Comparison of ENCODE assay signal across 8 mouse cellular contexts in genomic region chr2:174312118-174312647, GRCm38 (mm10). TPM values are rescaled to one million over a fixed set of nuclear protein-coding genes. Genes with fewer than 3 reads are reported as not detected.
DNase-seq lines count a peak whose midpoint lies in the region; ATAC-seq and TF ChIP-seq lines count a peak whose summit lies in the region.

No protein-coding gene starts in this region.

- peak; percentile 29 to 92; a peak in 3 of 4 replicates for TF ChIP-seq CTCF in CH12.LX (conservative IDR thresholded peaks at IDR 0.05 in 1 of 2, IDR thresholded peaks at IDR 0.05 in 1 of 2; ENCODE audit: low read depth in 2 of 2, low read length in 2 of 2)
- TF ChIP-seq CTCF in bone marrow macrophage, adult 2 months (IDR thresholded peaks at IDR 0.05; ENCODE audit: low read depth, low read length), result peak; percentile 29

- dilution Hi-C loops in CH12.LX (cut with MboI; ENCODE audit: extremely low pct_ligation_motif_present, extremely low pct_unique_long_range_greater_than_20kb, low sequenced_read_pairs), result no loop called here

- 0 out of 2 replicates have a peak overlapping the region, but pooled peaks have one; percentile 30 for H3K4me2 ChIP-seq in CH12.LX (ENCODE audit: insufficient read depth, low read depth, poor library complexity, severe bottlenecking)
- H3K4me2 ChIP-seq in liver, embryonic 16.5 days (ENCODE audit: low read depth, low read length), result no peak overlapping the region
- no peak overlapping the region for H3K4me2 ChIP-seq in neural tube, embryonic 13.5 days
- no peak overlapping the region for H3K4me2 ChIP-seq in stomach, embryonic 16.5 days (ENCODE audit: low read depth, low read length)

- H3K4me3 ChIP-seq in CH12.LX (replicated peaks in 1 of 3; ENCODE audit: low read depth in 2 of 3, low read length in 2 of 3, poor library complexity in 1 of 3), result no peak overlapping the region
- no peak overlapping the region for H3K4me3 ChIP-seq in bone marrow macrophage, adult 2 months (ENCODE audit: insufficient read depth, low read length)
- no peak overlapping the region for H3K4me3 ChIP-seq in liver, embryonic 16.5 days (ENCODE audit: low read depth, low read length)
- no peak overlapping the region for H3K4me3 ChIP-seq in neural tube, embryonic 13.5 days
- H3K4me3 ChIP-seq in stomach, embryonic 16.5 days (replicated peaks; ENCODE audit: low read length), result no peak overlapping the region

- H3K27me3 ChIP-seq in CH12.LX (replicated peaks), result no peaks in the 10 kb centered on the region
- 0 out of 2 replicates have a peak, but pooled peaks cover 2% of the 10 kb centered on the region for H3K27me3 ChIP-seq in liver, embryonic 16.5 days (ENCODE audit: control insufficient read depth, insufficient read depth, low read depth, low read length)
- H3K27me3 ChIP-seq in neural tube, embryonic 13.5 days, result no peaks in the 10 kb centered on the region
- H3K27me3 ChIP-seq in stomach, embryonic 16.5 days (ENCODE audit: control insufficient read depth, insufficient read depth, low read length), result no peaks in the 10 kb centered on the region

- H3K9ac ChIP-seq in CH12.LX (ENCODE audit: insufficient read depth, low read depth), result no peak overlapping the region
- no peak overlapping the region for H3K9ac ChIP-seq in liver, embryonic 16.5 days (ENCODE audit: low read depth, low read length)
- H3K9ac ChIP-seq in neural tube, embryonic 13.5 days, result no peak overlapping the region
- peak overlapping the region; percentile 44; the same call in 1 of the 2 replicates for H3K9ac ChIP-seq in stomach, embryonic 16.5 days (ENCODE audit: low read length)

- in situ Hi-C loops in CH12.LX (cut with MboI; ENCODE audit: low pct_ligation_motif_present, low pct_unique_long_range_greater_than_20kb, low sequenced_read_pairs), result loop anchor here (10.0 kb wide), 4 partner anchors 143 to 593 kb away; partner anchors contain the start of gene Tubb1

- H3K4me1 ChIP-seq in CH12.LX (ENCODE audit: control insufficient read depth in 1 of 2, insufficient read depth in 2 of 2), result peaks cover 0 to 10% of the 10 kb centered on the region in 2 experiments; a peak in 2 of 4 replicates
- H3K4me1 ChIP-seq in bone marrow macrophage, adult 2 months (ENCODE audit: control insufficient read depth, insufficient read depth, low read length), result 0 out of 2 replicates have a peak, but pooled peaks cover 3% of the 10 kb centered on the region
- H3K4me1 ChIP-seq in liver, embryonic 16.5 days (ENCODE audit: control insufficient read depth, low read depth, low read length), result peaks cover 3% of the 10 kb centered on the region; the same call in 1 of the 2 replicates
- H3K4me1 ChIP-seq in neural tube, embryonic 13.5 days (replicated peaks), result peaks cover 3% of the 10 kb centered on the region
- H3K4me1 ChIP-seq in stomach, embryonic 16.5 days (ENCODE audit: control insufficient read depth, insufficient read depth, low read length), result peaks cover 8% of the 10 kb centered on the region

- no peaks in the 10 kb centered on the region for H3K9me3 ChIP-seq in CH12.LX (replicated peaks; ENCODE audit: low read length)
- no peaks in the 10 kb centered on the region for H3K9me3 ChIP-seq in liver, embryonic 16.5 days (replicated peaks; ENCODE audit: control insufficient read depth, low read length)
- H3K9me3 ChIP-seq in neural tube, embryonic 13.5 days, result no peaks in the 10 kb centered on the region
- H3K9me3 ChIP-seq in stomach, embryonic 16.5 days (replicated peaks; ENCODE audit: control insufficient read depth, low read length), result no peaks in the 10 kb centered on the region

- no peaks in the 10 kb centered on the region for H3K79me2 ChIP-seq in CH12.LX (replicated peaks; ENCODE audit: control insufficient read depth, extremely low read depth, insufficient read depth, poor library complexity, severe bottlenecking)

- peaks cover 0 to 6% of the 10 kb centered on the region in 2 experiments for H3K36me3 ChIP-seq in CH12.LX (replicated peaks in 1 of 2; ENCODE audit: control insufficient read depth in 1 of 2, insufficient read depth in 1 of 2, low read length in 1 of 2)
- H3K36me3 ChIP-seq in liver, embryonic 16.5 days (ENCODE audit: control insufficient read depth, insufficient read depth), result no peaks in the 10 kb centered on the region
- no peaks in the 10 kb centered on the region for H3K36me3 ChIP-seq in neural tube, embryonic 13.5 days
- no peaks in the 10 kb centered on the region for H3K36me3 ChIP-seq in stomach, embryonic 16.5 days (ENCODE audit: control insufficient read depth, insufficient read depth, low read length)

- peak; percentile 70 for ATAC-seq in erythroid progenitor cell, adult 5-6 weeks (replicated peaks; ENCODE audit: low FRiP score, poor library complexity, severe bottlenecking)
- ATAC-seq in liver, embryonic 16.5 days (ENCODE audit: low read depth), result peak; percentile 32; the same call in 1 of the 2 replicates
- ATAC-seq in neural tube, embryonic 13.5 days (ENCODE audit: low read depth), result peak; percentile 82
- peak; percentile 77 for ATAC-seq in stomach, embryonic 16.5 days (ENCODE audit: insufficient read depth, low FRiP score)

- H3K27ac ChIP-seq in CH12.LX (ENCODE audit: insufficient read depth, low read depth), result no peak overlapping the region
- H3K27ac ChIP-seq in bone marrow macrophage, adult 2 months (ENCODE audit: insufficient read depth, low read depth, low read length), result no peak overlapping the region
- no peak overlapping the region for H3K27ac ChIP-seq in liver, embryonic 16.5 days (ENCODE audit: low read length)
- no peak overlapping the region for H3K27ac ChIP-seq in neural tube, embryonic 13.5 days (replicated peaks)
- H3K27ac ChIP-seq in stomach, embryonic 16.5 days (ENCODE audit: low read length), result 0 out of 2 replicates have a peak overlapping the region, but pooled peaks have one; percentile 54

- TF ChIP-seq EP300 in CH12.LX (IDR thresholded peaks at IDR 0.05; ENCODE audit: low read length), result no peak

- TF ChIP-seq POLR2A in CH12.LX (IDR thresholded peaks at IDR 0.05; ENCODE audit: low read depth, low read length), result no peak
- no peak for TF ChIP-seq POLR2A in bone marrow macrophage, adult 2 months (IDR thresholded peaks at IDR 0.05; ENCODE audit: borderline replicate concordance, low read depth, low read length)

- WGBS in liver, embryonic 16.5 days (ENCODE audit: insufficient replicate concordance), result 28% methylated on average over 4 of the region's 4 CpGs
- WGBS in neural tube, embryonic 13.5 days, result 41% methylated on average over 4 of the region's 4 CpGs
- WGBS in stomach, embryonic 16.5 days, result 21% methylated on average over 4 of the region's 4 CpGs

- peak; percentile 79 for DNase-seq in CH12.LX (ENCODE audit: extremely low read depth)
- DNase-seq in heart, postnatal 4 days, result peak; percentile 86
- peak; percentile 66 to 92 for DNase-seq in layer of hippocampus, adult 18-20 months (ENCODE audit: low spot score in 2 of 2)

- peak; percentile 94 for TF ChIP-seq RAD21 in CH12.LX (IDR thresholded peaks at IDR 0.05; ENCODE audit: low read depth, low read length)

TF ChIP-seq in CH12.LX, 34 proteins besides CTCF, POLR2A, EP300 and RAD21:
- TF ChIP-seq CHD2 (IDR thresholded peaks at IDR 0.05; ENCODE audit: low read length) (no peak), NRF1 (IDR thresholded peaks at IDR 0.05; ENCODE audit: low read depth, low read length) (no peak), JUN (IDR thresholded peaks at IDR 0.05; ENCODE audit: insufficient read depth, low read depth, low read length) (no peak), ZC3H11A (IDR thresholded peaks at IDR 0.05; ENCODE audit: low read depth, low read length) (peak; percentile 93), MAZ (IDR thresholded peaks at IDR 0.05; ENCODE audit: low read depth, low read length) (0 out of 2 replicates have a peak, but pooled peaks have one; percentile 30), ZNF384 (IDR thresholded peaks at IDR 0.05; ENCODE audit: low read depth, low read length) (0 out of 2 replicates have a peak, but pooled peaks have one; percentile 11), SMC3 (IDR thresholded peaks at IDR 0.05; ENCODE audit: low read depth, low read length) (peak; percentile 97), IRF4 (IDR thresholded peaks at IDR 0.05; ENCODE audit: low read depth, low read length) (peak; percentile 44; the same call in 1 of the 2 replicates)

RNA-seq across cellular contexts. Expression of gene Gnas, which starts 28.1 kb away (rescaled TPM):
- total RNA-seq in CH12.LX (2012; rRNA removed) (393 and 452 TPM in 2 replicates), CH12.LX (2014; rRNA removed) (365 and 369 TPM in 2 replicates)
- polyA plus RNA-seq in CH12.LX (2012; ENCODE audit: insufficient read length, low read depth), result 502 and 537 TPM in 2 replicates
- 780 and 818 TPM in 2 replicates for polyA plus RNA-seq in bone marrow macrophage, adult 2 months (2012; ENCODE audit: insufficient read depth, insufficient read length, missing spikeins)
- total RNA-seq in erythroid progenitor cell, adult 5-6 weeks (2015; ENCODE audit: low replicate concordance), result 338 and 377 TPM in 2 replicates
- 196 and 201 TPM in 2 replicates for total RNA-seq in erythroid progenitor cell, adult 5-6 weeks (2017; ENCODE audit: low replicate concordance)
- total RNA-seq in heart, postnatal 4 days (2021), result 1,000 to 10,000 TPM; 1,794 to 1,822 TPM
- total RNA-seq in layer of hippocampus, adult 18-20 months (2021), result 1,000 to 10,000 TPM; 1,915 to 1,929 TPM
- polyA plus RNA-seq in liver, embryonic 16.5 days (2015; fragmentation: Nextera tagmentation; extraction: Ambion mirVana), result 181 and 231 TPM in 2 replicates
- 1,617 and 1,631 TPM in 2 replicates for polyA plus RNA-seq in neural tube, embryonic 13.5 days (2015; fragmentation: Nextera tagmentation; extraction: Ambion mirVana)
- polyA plus RNA-seq in stomach, embryonic 16.5 days (2015; fragmentation: Nextera tagmentation; extraction: Ambion mirVana), result 581 and 721 TPM in 2 replicates

RNA-seq across cellular contexts. Expression of gene Gm20721, which starts 34.3 kb away (rescaled TPM):
- total RNA-seq in CH12.LX (2012; rRNA removed), result 48.9 and 55.7 TPM in 2 replicates
- total RNA-seq in CH12.LX (2014; rRNA removed), result not detected in 2 replicates
- 259 and 363 TPM in 2 replicates for polyA plus RNA-seq in CH12.LX (2012; ENCODE audit: insufficient read length, low read depth)
- 3.6 and 4.1 TPM in 2 replicates for polyA plus RNA-seq in bone marrow macrophage, adult 2 months (2012; ENCODE audit: insufficient read depth, insufficient read length, missing spikeins)
- total RNA-seq in erythroid progenitor cell, adult 5-6 weeks (2015; ENCODE audit: low replicate concordance), result not detected in 2 replicates
- 0.61 and 11.9 TPM in 2 replicates for total RNA-seq in erythroid progenitor cell, adult 5-6 weeks (2017; ENCODE audit: low replicate concordance)
- total RNA-seq in heart, postnatal 4 days (2021), result 1 to 10 TPM; 2.2 to 3.4 TPM
- 1 to 10 TPM; 3.1 to 3.2 TPM for total RNA-seq in layer of hippocampus, adult 18-20 months (2021)
- 31.8 and 34.8 TPM in 2 replicates for polyA plus RNA-seq in liver, embryonic 16.5 days (2015; fragmentation: Nextera tagmentation; extraction: Ambion mirVana)
- 14.3 and 28.0 TPM in 2 replicates for polyA plus RNA-seq in neural tube, embryonic 13.5 days (2015; fragmentation: Nextera tagmentation; extraction: Ambion mirVana)
- 34.1 and 63.1 TPM in 2 replicates for polyA plus RNA-seq in stomach, embryonic 16.5 days (2015; fragmentation: Nextera tagmentation; extraction: Ambion mirVana)

Comparison
In these comparisons a context has a peak if more than half of its experiments do, and no peak if none do; other contexts are left out.
1. ATAC-seq: peak in every context shown above with its lines; median percentile 82 in neural tube, embryonic 13.5 days; 77 in stomach, embryonic 16.5 days; 70 in erythroid progenitor cell, adult 5-6 weeks; 32 in liver, embryonic 16.5 days.